In genomic region chr17:83732801-83733200, GRCm38 (mm10) we compare ENCODE assay signal across 8 mouse cellular contexts. TPM values are rescaled to one million over a fixed set of nuclear protein-coding genes. Genes with fewer than 3 reads are reported as not detected.
DNase-seq lines count a peak whose midpoint lies in the region; ATAC-seq lines count a peak whose summit lies in the region.

No protein-coding gene starts in this region.

- H3K27me3 ChIP-seq in forebrain, embryonic 14.5 days (replicated peaks; ENCODE audit: control insufficient read depth, insufficient read depth, low read length): no peaks in the 10 kb centered on the region
- no peaks in the 10 kb centered on the region for H3K27me3 ChIP-seq in forebrain, embryonic 12.5 days

- no peak for DNase-seq in forebrain, embryonic 14.5 days (ENCODE audit: low spot score)
- peak; percentile 80 for DNase-seq in 416B (ENCODE audit: low read depth)
- DNase-seq in adrenal gland, postnatal 14 days: peak; percentile 82
- DNase-seq in embryo, embryonic 11.5 days (ENCODE audit: low read depth, low spot score): peak; percentile 47
- DNase-seq in lung, postnatal 10 days: peak; percentile 60
- DNase-seq in spleen, postnatal 4 days (ENCODE audit: low spot score in 2 of 2): peak; percentile 84 to 94

- H3K9ac ChIP-seq in forebrain, embryonic 14.5 days (ENCODE audit: low read length): no peak overlapping the region
- no peak overlapping the region for H3K9ac ChIP-seq in forebrain, embryonic 12.5 days

- H3K4me1 ChIP-seq in forebrain, embryonic 14.5 days (ENCODE audit: control insufficient read depth, insufficient read depth, low read length): no peaks in the 10 kb centered on the region
- no peaks in the 10 kb centered on the region for H3K4me1 ChIP-seq in forebrain, embryonic 12.5 days

- no peak overlapping the region for H3K4me3 ChIP-seq in forebrain, embryonic 14.5 days (ENCODE audit: low read depth, low read length)
- no peak overlapping the region for H3K4me3 ChIP-seq in forebrain, embryonic 12.5 days (replicated peaks)

- H3K4me2 ChIP-seq in forebrain, embryonic 14.5 days (ENCODE audit: low read length): no peak overlapping the region
- no peak overlapping the region for H3K4me2 ChIP-seq in forebrain, embryonic 12.5 days

- H3K9me3 ChIP-seq in forebrain, embryonic 14.5 days (replicated peaks; ENCODE audit: control insufficient read depth, low read length): no peaks in the 10 kb centered on the region
- no peaks in the 10 kb centered on the region for H3K9me3 ChIP-seq in forebrain, embryonic 12.5 days

- no peak overlapping the region for H3K27ac ChIP-seq in forebrain, embryonic 14.5 days (ENCODE audit: low read depth, low read length)
- H3K27ac ChIP-seq in forebrain, embryonic 12.5 days: no peak overlapping the region

- WGBS in forebrain, embryonic 14.5 days: 38% methylated on average over 5 of the region's 5 CpGs
- WGBS in forebrain, embryonic 12.5 days: 50% methylated on average over 5 of the region's 5 CpGs

- ATAC-seq in forebrain, embryonic 14.5 days: 0 out of 2 replicates have a peak, but pooled peaks have one; percentile 12
- no peak for ATAC-seq in forebrain, embryonic 12.5 days (ENCODE audit: low FRiP score)
- ATAC-seq in inflammation-experienced regulatory T-cells, adult 6 months: peak; percentile 53

- H3K36me3 ChIP-seq in forebrain, embryonic 14.5 days (ENCODE audit: control insufficient read depth, insufficient read depth, low read length): no peaks in the 10 kb centered on the region
- H3K36me3 ChIP-seq in forebrain, embryonic 12.5 days (replicated peaks): no peaks in the 10 kb centered on the region

RNA-seq across cellular contexts. Expression of gene Mta3, which starts 26.8 kb away (rescaled TPM):
- polyA plus RNA-seq in forebrain, embryonic 14.5 days (2014; fragmentation: Nextera tagmentation; extraction: Ambion mirVana): 26.5 and 28.1 TPM in 2 replicates
- polyA plus RNA-seq in forebrain, embryonic 12.5 days (2016; fragmentation: Nextera tagmentation; extraction: Ambion mirVana): 32.2 and 36.9 TPM in 2 replicates
- total RNA-seq in adrenal gland, postnatal 14 days (2021): 66.1 and 66.8 TPM in 2 replicates
- polyA plus RNA-seq in inflammation-experienced regulatory T-cells, adult 6 months (2017; shearing (Covaris generic)): 10 to 100 TPM; 70.5 to 87.9 (median 74.9) TPM
